Comparison of ENCODE assay signal across 30 mouse cellular contexts in genomic region chr6:148955641-148956420, GRCm38 (mm10). TPM values are rescaled to one million over a fixed set of nuclear protein-coding genes. Genes with fewer than 3 reads are reported as not detected.
DNase-seq lines count a peak whose midpoint lies in the region; ATAC-seq and TF ChIP-seq lines count a peak whose summit lies in the region.
"Had no signal": no experiment of that assay in that cellular context is flagged by ENCODE, and none has a peak within 500 bp of the region (broad histone marks: within the 10 kb centered on the region; RNA-seq: fewer than 3 reads in every experiment).

No protein-coding gene starts in this region.

- no peak for TF ChIP-seq EP300 in lung, postnatal 0 days (IDR thresholded peaks at IDR 0.05)

- intact Hi-C loops in heart, postnatal 14 days (cut with DNase I), result no loop called here

- TF ChIP-seq CTCF in testis, adult 2 months (IDR thresholded peaks at IDR 0.05; ENCODE audit: control insufficient read depth, insufficient read depth, insufficient replicate concordance, low read depth, low read length), result no peak
- TF ChIP-seq CTCF in lung, postnatal 0 days (IDR thresholded peaks at IDR 0.05), result no peak
- no peak for TF ChIP-seq CTCF in midbrain, postnatal 0 days (IDR thresholded peaks at IDR 0.05)

- no peak overlapping the region for H3K4me2 ChIP-seq in lung, postnatal 0 days (replicated peaks; ENCODE audit: low read depth, low read length)
- H3K4me2 ChIP-seq in midbrain, postnatal 0 days (ENCODE audit: low read depth, low read length, poor library complexity, severe bottlenecking), result no peak overlapping the region
- H3K4me2 ChIP-seq: kidney, embryonic 15.5 days; limb, embryonic 12.5 days; midbrain, embryonic 13.5 days; neural tube, embryonic 15.5 days had no signal

- H3K9me3 ChIP-seq in heart, embryonic 10.5 days, result no peaks in the 10 kb centered on the region
- H3K9me3 ChIP-seq in lung, postnatal 0 days (ENCODE audit: low read length), result no peaks in the 10 kb centered on the region
- H3K9me3 ChIP-seq in midbrain, postnatal 0 days (ENCODE audit: low read length), result no peaks in the 10 kb centered on the region
- H3K9me3 ChIP-seq: kidney, embryonic 15.5 days; limb, embryonic 12.5 days; megakaryocyte, embryonic 14.5 days; midbrain, embryonic 13.5 days; neural tube, embryonic 15.5 days had no signal

- no peak for ATAC-seq in lung, postnatal 0 days
- no peak for ATAC-seq in midbrain, postnatal 0 days (ENCODE audit: low FRiP score)
- ATAC-seq: activated CD4-positive, CD25-positive, alpha-beta regulatory T cell, adult 4 months; CD4-positive, CD25-positive, alpha-beta regulatory T cell, adult 4 months; forebrain, embryonic 14.5 days; hindbrain, embryonic 16.5 days; liver, postnatal 0 days; midbrain, embryonic 13.5 days had no signal

- H3K9ac ChIP-seq in lung, postnatal 0 days (replicated peaks; ENCODE audit: low read depth), result no peak overlapping the region
- H3K9ac ChIP-seq in midbrain, postnatal 0 days (replicated peaks; ENCODE audit: low read length, poor library complexity, severe bottlenecking), result no peak overlapping the region
- H3K9ac ChIP-seq: kidney, embryonic 15.5 days; limb, embryonic 12.5 days; liver, postnatal 0 days; midbrain, embryonic 13.5 days; neural tube, embryonic 15.5 days had no signal

- H3K4me1 ChIP-seq in heart, embryonic 10.5 days, result peaks cover 11% of the 10 kb centered on the region; the same call in 1 of the 2 replicates
- H3K4me1 ChIP-seq in testis, adult 2 months (ENCODE audit: control insufficient read depth, insufficient read depth, low read length), result no peaks in the 10 kb centered on the region
- no peaks in the 10 kb centered on the region for H3K4me1 ChIP-seq in lung, postnatal 0 days (ENCODE audit: insufficient read depth, low read depth, low read length)
- no peaks in the 10 kb centered on the region for H3K4me1 ChIP-seq in midbrain, postnatal 0 days (ENCODE audit: insufficient read depth, low read length)
- H3K4me1 ChIP-seq: midbrain, embryonic 13.5 days; neural tube, embryonic 15.5 days had no signal

- no peaks in the 10 kb centered on the region for H3K36me3 ChIP-seq in heart, embryonic 10.5 days
- H3K36me3 ChIP-seq in testis, adult 2 months (ENCODE audit: control insufficient read depth, insufficient read depth, low read length), result no peaks in the 10 kb centered on the region
- H3K36me3 ChIP-seq in lung, postnatal 0 days (ENCODE audit: insufficient read depth, low read length), result no peaks in the 10 kb centered on the region
- no peaks in the 10 kb centered on the region for H3K36me3 ChIP-seq in midbrain, postnatal 0 days (ENCODE audit: insufficient read depth, low read length)
- H3K36me3 ChIP-seq: kidney, embryonic 15.5 days; limb, embryonic 12.5 days; midbrain, embryonic 13.5 days; neural tube, embryonic 15.5 days had no signal

- TF ChIP-seq POLR2A in testis, adult 2 months (IDR thresholded peaks at IDR 0.05; ENCODE audit: control insufficient read depth, low read depth, low read length), result no peak

- no peaks in the 10 kb centered on the region for H3K27me3 ChIP-seq in heart, embryonic 10.5 days (ENCODE audit: insufficient read depth, poor library complexity, severe bottlenecking)
- no peaks in the 10 kb centered on the region for H3K27me3 ChIP-seq in testis, adult 2 months (ENCODE audit: control insufficient read depth, insufficient read depth, low read length)
- H3K27me3 ChIP-seq in lung, postnatal 0 days (replicated peaks; ENCODE audit: insufficient read depth, low read length), result no peaks in the 10 kb centered on the region
- H3K27me3 ChIP-seq in midbrain, postnatal 0 days (ENCODE audit: insufficient read depth, low read length), result no peaks in the 10 kb centered on the region
- H3K27me3 ChIP-seq: kidney, embryonic 15.5 days; limb, embryonic 12.5 days; megakaryocyte, embryonic 14.5 days; midbrain, embryonic 13.5 days; neural tube, embryonic 15.5 days had no signal

- H3K4me3 ChIP-seq in heart, embryonic 10.5 days, result no peak overlapping the region
- peak overlapping the region; percentile 19; the same call in 1 of the 2 replicates for H3K4me3 ChIP-seq in testis, adult 2 months (ENCODE audit: control insufficient read depth, low read depth, low read length)
- H3K4me3 ChIP-seq in lung, postnatal 0 days (ENCODE audit: low read depth, low read length), result no peak overlapping the region
- no peak overlapping the region for H3K4me3 ChIP-seq in midbrain, postnatal 0 days (ENCODE audit: low read depth, low read length)
- H3K4me3 ChIP-seq: erythroblast, embryonic 14.5 days; kidney, embryonic 15.5 days; left cerebral cortex, adult 2 months; limb, embryonic 12.5 days; megakaryocyte, embryonic 14.5 days; midbrain, embryonic 13.5 days; neural tube, embryonic 15.5 days had no signal

- DNase-seq in heart, embryonic 10.5 days (ENCODE audit: low spot score), result peak; percentile 87
- no peak for DNase-seq in heart, postnatal 14 days
- no peak for DNase-seq in testis, postnatal 10 days (ENCODE audit: low spot score)
- DNase-seq in R1 (ENCODE audit: low read depth, low spot score), result peak; percentile 98
- DNase-seq in lung, postnatal 0 days (ENCODE audit: low spot score), result no peak
- no peak for DNase-seq in midbrain, postnatal 0 days (ENCODE audit: low spot score)
- DNase-seq: adrenal gland, adult 2 months; adrenal gland, postnatal 36 days; cerebellum, adult 18-20 months; cerebellum, postnatal 10 days; gastrocnemius, postnatal 36 days; kidney, adult 18-20 months; kidney, postnatal 25 days; liver, postnatal 0 days; lung, postnatal 4 days; right cerebral cortex, postnatal 4 days; thymus, postnatal 4 days had no signal

- 0 out of 2 replicates have a peak overlapping the region, but pooled peaks have one; percentile 3 for H3K27ac ChIP-seq in heart, embryonic 10.5 days
- no peak overlapping the region for H3K27ac ChIP-seq in testis, adult 2 months (ENCODE audit: control insufficient read depth, insufficient read depth, low read depth, low read length)
- no peak overlapping the region for H3K27ac ChIP-seq in lung, postnatal 0 days (ENCODE audit: low read length)
- no peak overlapping the region for H3K27ac ChIP-seq in midbrain, postnatal 0 days (ENCODE audit: low read depth, low read length)
- H3K27ac ChIP-seq: kidney, embryonic 15.5 days; left cerebral cortex, adult 2 months; limb, embryonic 12.5 days; midbrain, embryonic 13.5 days; neural tube, embryonic 15.5 days; stomach, postnatal 0 days had no signal

RNA-seq across cellular contexts. Expression of gene Sinhcaf, which starts 9.6 kb away (rescaled TPM):
- 131 and 171 TPM in 2 replicates for polyA plus RNA-seq in heart, embryonic 10.5 days (2016; fragmentation: Nextera tagmentation; extraction: Ambion mirVana)
- 1 to 10 TPM; 6.4 to 6.9 TPM for total RNA-seq in heart, postnatal 14 days (2021)
- 1.9 and 3.3 TPM in 2 replicates for polyA plus RNA-seq in testis, adult 2 months (2012; rRNA removed)
- 46.3 and 47.8 TPM in 2 replicates for polyA plus RNA-seq in lung, postnatal 0 days (2015; fragmentation: Nextera tagmentation; extraction: Ambion mirVana)
- total RNA-seq in midbrain, postnatal 0 days (2014; rRNA removed), result 10.4 and 10.5 TPM in 2 replicates
- 7.3 and 9.3 TPM in 2 replicates for polyA plus RNA-seq in midbrain, postnatal 0 days (2015; fragmentation: Nextera tagmentation; extraction: Ambion mirVana)

RNA-seq across cellular contexts. Expression of gene Caprin2, which starts 59.8 kb away (rescaled TPM):
- polyA plus RNA-seq in heart, embryonic 10.5 days (2016; fragmentation: Nextera tagmentation; extraction: Ambion mirVana), result 15.9 and 19.0 TPM in 2 replicates
- total RNA-seq in heart, postnatal 14 days (2021), result 1 to 10 TPM; 5.7 to 6.5 TPM
- 11.6 and 16.8 TPM in 2 replicates for polyA plus RNA-seq in testis, adult 2 months (2012; rRNA removed)
- 3.8 and 5.1 TPM in 2 replicates for polyA plus RNA-seq in lung, postnatal 0 days (2015; fragmentation: Nextera tagmentation; extraction: Ambion mirVana)
- total RNA-seq in midbrain, postnatal 0 days (2014; rRNA removed), result 13.6 and 18.0 TPM in 2 replicates
- 5.9 and 6.5 TPM in 2 replicates for polyA plus RNA-seq in midbrain, postnatal 0 days (2015; fragmentation: Nextera tagmentation; extraction: Ambion mirVana)

Comparison
In these comparisons a context has a peak if more than half of its experiments do, and no peak if none do; other contexts are left out.
1. DNase-seq: peak in heart, embryonic 10.5 days (single experiment) and R1 (single experiment); none in heart, postnatal 14 days (0 of 2), testis, postnatal 10 days (single experiment), lung, postnatal 0 days (single experiment) and midbrain, postnatal 0 days (single experiment).